Mouse (Mus musculus): ENCODE results near the gene Polr2b. TPM values are rescaled to one million over a fixed set of nuclear protein-coding genes. Genes with fewer than 3 reads are reported as not detected.

Gene Polr2b
- total RNA-seq, 2 experiments from 2014 or later, result 43.0 to 47.6 TPM

- TF ChIP-seq CTCF (IDR thresholded peaks at IDR 0.05), result no peak
- no peak for DNase-seq (ENCODE audit: extremely low spot score in 1 of 2, low spot score in 2 of 2)
- H3K27ac ChIP-seq, result no peak overlapping the region
- intact Hi-C loops (cut with DNase I), result no loop called here
- H3K4me3 ChIP-seq, result no peak overlapping the region
Measured at GRCm38 (mm10) chr5:77273151-77273550, 36.8 kb upstream of the Polr2b start.

- TF ChIP-seq CTCF (IDR thresholded peaks at IDR 0.05), result peak; percentile 65
- intact Hi-C loops (cut with DNase I), result no loop called here
- Histone ChIP-seq H3K27ac (no peak overlapping the region), H3K4me3 (no peak overlapping the region)
- peak in 1 of 2 experiments; percentile 18 for DNase-seq (ENCODE audit: extremely low spot score in 1 of 2, low spot score in 2 of 2)
Measured at GRCm38 (mm10) chr5:77275950-77276349, 34.0 kb upstream of the Polr2b start.

- intact Hi-C loops (cut with DNase I), result no loop called here
- Histone ChIP-seq H3K4me3 (no peak overlapping the region), H3K27ac (no peak overlapping the region)
- TF ChIP-seq CTCF (IDR thresholded peaks at IDR 0.05), result no peak
- no peak for DNase-seq (ENCODE audit: extremely low spot score in 1 of 2, low spot score in 2 of 2)
Measured at GRCm38 (mm10) chr5:77277204-77277603, 32.7 kb upstream of the Polr2b start.

GRCm38 (mm10) chr5:77281518-77282174 lies 28.3 kb upstream of the Polr2b start:
- TF ChIP-seq CTCF (IDR thresholded peaks at IDR 0.05), result no peak
- no peak for DNase-seq (ENCODE audit: extremely low spot score in 1 of 2, low spot score in 2 of 2)
- no peak overlapping the region for H3K27ac ChIP-seq
- no peak overlapping the region for H3K4me3 ChIP-seq
- intact Hi-C loops (cut with DNase I), result no loop called here

GRCm38 (mm10) chr5:77282242-77282641 lies 27.7 kb upstream of the Polr2b start:
- intact Hi-C loops (cut with DNase I), result no loop called here
- no peak overlapping the region for H3K4me3 ChIP-seq
- DNase-seq (ENCODE audit: extremely low spot score in 1 of 2, low spot score in 2 of 2), result no peak

GRCm38 (mm10) chr5:77285685-77286084 lies 24.3 kb upstream of the Polr2b start:
- intact Hi-C loops (cut with DNase I), result no loop called here

More at GRCm38 (mm10) chr5:77282242-77282641, 27.7 kb upstream of the Polr2b start:
- no peak for TF ChIP-seq CTCF (IDR thresholded peaks at IDR 0.05)
- no peak overlapping the region for H3K27ac ChIP-seq

GRCm38 (mm10) chr5:77286904-77287303 lies 23.0 kb upstream of the Polr2b start:
- no peak overlapping the region for H3K27ac ChIP-seq
- no peak for DNase-seq (ENCODE audit: extremely low spot score in 1 of 2, low spot score in 2 of 2)
- intact Hi-C loops (cut with DNase I), result no loop called here
- no peak for TF ChIP-seq CTCF (IDR thresholded peaks at IDR 0.05)
- H3K4me3 ChIP-seq, result no peak overlapping the region

More at GRCm38 (mm10) chr5:77285685-77286084, 24.3 kb upstream of the Polr2b start:
- Histone ChIP-seq H3K4me3 (no peak overlapping the region), H3K27ac (no peak overlapping the region)
- no peak for TF ChIP-seq CTCF (IDR thresholded peaks at IDR 0.05)
- no peak for DNase-seq (ENCODE audit: extremely low spot score in 1 of 2, low spot score in 2 of 2)

GRCm38 (mm10) chr5:77287901-77288300 lies 22.0 kb upstream of the Polr2b start:
- no peak overlapping the region for H3K4me3 ChIP-seq
- TF ChIP-seq CTCF (IDR thresholded peaks at IDR 0.05), result no peak
- intact Hi-C loops (cut with DNase I), result no loop called here
- DNase-seq (ENCODE audit: extremely low spot score in 1 of 2, low spot score in 2 of 2), result no peak
- H3K27ac ChIP-seq, result no peak overlapping the region

- TF ChIP-seq CTCF (IDR thresholded peaks at IDR 0.05), result no peak
- DNase-seq (ENCODE audit: extremely low spot score in 1 of 2, low spot score in 2 of 2), result no peak
- no peak overlapping the region for H3K27ac ChIP-seq
- H3K4me3 ChIP-seq, result no peak overlapping the region
- intact Hi-C loops (cut with DNase I), result loop anchor here (5.0 kb wide), 1 partner anchor 297 kb away; no protein-coding TSS in a partner anchor
Measured at GRCm38 (mm10) chr5:77289686-77290085, 20.3 kb upstream of the Polr2b start.

- intact Hi-C loops (cut with DNase I), result loop anchor here (5.0 kb wide), 1 partner anchor 298 kb away; no protein-coding TSS in a partner anchor
- H3K4me3 ChIP-seq, result no peak overlapping the region
- TF ChIP-seq CTCF (IDR thresholded peaks at IDR 0.05), result peak; percentile 9
- no peak overlapping the region for H3K27ac ChIP-seq
- DNase-seq (ENCODE audit: extremely low spot score in 1 of 2, low spot score in 2 of 2), result no peak
Measured at GRCm38 (mm10) chr5:77290606-77291005, 19.3 kb upstream of the Polr2b start.

GRCm38 (mm10) chr5:77292803-77293522 lies 17.0 kb upstream of the Polr2b start:
- Histone ChIP-seq H3K4me3 (no peak overlapping the region), H3K27ac (no peak overlapping the region)
- no peak for TF ChIP-seq CTCF (IDR thresholded peaks at IDR 0.05)
- DNase-seq (ENCODE audit: extremely low spot score in 1 of 2, low spot score in 2 of 2), result no peak
- intact Hi-C loops (cut with DNase I), result loop anchor here (5.0 kb wide), 1 partner anchor 301 kb away; no protein-coding TSS in a partner anchor

- Histone ChIP-seq H3K27ac (no peak overlapping the region), H3K4me3 (no peak overlapping the region)
- no peak for TF ChIP-seq CTCF (IDR thresholded peaks at IDR 0.05)
- intact Hi-C loops (cut with DNase I), result no loop called here
- no peak for DNase-seq (ENCODE audit: extremely low spot score in 1 of 2, low spot score in 2 of 2)
Measured at GRCm38 (mm10) chr5:77299486-77299885, 10.5 kb upstream of the Polr2b start.
